Mouse (Mus musculus) liver, postnatal 0 days (tissue): Measurements from ENCODE around the gene Rbmx. TPM values are rescaled to one million over a fixed set of nuclear protein-coding genes. Genes with fewer than 3 reads are reported as not detected.

Experiments used
- ATAC-seq: fragments of 200-750 bp; cut with Nextera tagmentation; 2 replicates; pipeline ENCODE4 v1.8.0; 2017; ENCODE audit warnings: mild to moderate bottlenecking, moderate library complexity
- DNase-seq: peaks from one replicate; pipeline ENCODE4 v3.0.0-alpha.2; 2016
- H3K27ac ChIP-seq: fragments of 300-500 bp; sonication (generic); 2 replicates; pipeline ENCODE4 v1.5.1; 2014; ENCODE audit warnings: antibody characterized with exemption, moderate library complexity, mild to moderate bottlenecking, low read depth
- H3K27me3 ChIP-seq: fragments of 300-500 bp; sonication (generic); 2 replicates; pipeline ENCODE4 v1.6.1; 2014; ENCODE audit warnings: low read length, control low read depth, mixed read lengths; ENCODE audit not compliant: insufficient read depth
- H3K36me3 ChIP-seq: fragments of 300-500 bp; sonication (generic); replicated peaks from 2 replicates; pipeline ENCODE4 v1.6.1; 2014; ENCODE audit warnings: mild to moderate bottlenecking, control low read depth, low read length, moderate library complexity, mixed read lengths; ENCODE audit not compliant: insufficient read depth
- H3K4me1 ChIP-seq: fragments of 300-500 bp; sonication (generic); 2 replicates; pipeline ENCODE4 v1.6.1; 2014; ENCODE audit warnings: antibody characterized with exemption, mild to moderate bottlenecking, control low read depth; ENCODE audit not compliant: insufficient read depth
- H3K4me2 ChIP-seq: fragments of 300-500 bp; sonication (generic); 2 replicates; pipeline ENCODE4 v1.6.1; 2014; ENCODE audit warnings: low read depth, mild to moderate bottlenecking, low read length, moderate library complexity, mixed read lengths
- H3K4me3 ChIP-seq: fragments of 300-500 bp; sonication (generic); 2 replicates; pipeline ENCODE4 v1.5.1; 2014; ENCODE audit warnings: low read depth, low read length
- H3K9ac ChIP-seq: fragments of 300-500 bp; sonication (generic); replicated peaks from 2 replicates; pipeline ENCODE4 v1.6.1; 2014; ENCODE audit warnings: mild to moderate bottlenecking, moderate library complexity
- H3K9me3 ChIP-seq: fragments of 300-500 bp; sonication (generic); 2 replicates; pipeline ENCODE4 v1.6.1; 2016; ENCODE audit warnings: mild to moderate bottlenecking, control low read depth, low read length, mixed read lengths
- CTCF ChIP-seq: sonication (generic); IDR thresholded peaks from 2 replicates; pipeline ENCODE4 v1.5.1; 2016; ENCODE audit warnings: antibody characterized with exemption, low read depth
- EP300 ChIP-seq: IDR thresholded peaks from 2 replicates; pipeline ENCODE4 v1.6.1; 2016; ENCODE audit warnings: antibody characterized with exemption, low read depth, mild to moderate bottlenecking
- WGBS: fragments of 180-500 bp; shearing (Covaris S2); extraction: QIAGEN DNeasy Blood & Tissue Kit; methylation state at CpG from one replicate; pipeline ENCODE4 v1.1.7; 2014; ENCODE audit not compliant: insufficient replicate concordance; 5-methylcytosine and 5-hydroxymethylcytosine counted together
- polyA plus RNA-seq: library from polyadenylated mRNA; unstranded; fragments of >200 nt; fragmentation: Nextera tagmentation; extraction: Ambion mirVana; gene quantifications from 2 replicates; pipeline ENCODE4 v1.2.1, GENCODE M21; 2015

Gene Rbmx
- polyA plus RNA-seq, 1 experiment from 2014 or later, result 19.7 TPM

DNA sequence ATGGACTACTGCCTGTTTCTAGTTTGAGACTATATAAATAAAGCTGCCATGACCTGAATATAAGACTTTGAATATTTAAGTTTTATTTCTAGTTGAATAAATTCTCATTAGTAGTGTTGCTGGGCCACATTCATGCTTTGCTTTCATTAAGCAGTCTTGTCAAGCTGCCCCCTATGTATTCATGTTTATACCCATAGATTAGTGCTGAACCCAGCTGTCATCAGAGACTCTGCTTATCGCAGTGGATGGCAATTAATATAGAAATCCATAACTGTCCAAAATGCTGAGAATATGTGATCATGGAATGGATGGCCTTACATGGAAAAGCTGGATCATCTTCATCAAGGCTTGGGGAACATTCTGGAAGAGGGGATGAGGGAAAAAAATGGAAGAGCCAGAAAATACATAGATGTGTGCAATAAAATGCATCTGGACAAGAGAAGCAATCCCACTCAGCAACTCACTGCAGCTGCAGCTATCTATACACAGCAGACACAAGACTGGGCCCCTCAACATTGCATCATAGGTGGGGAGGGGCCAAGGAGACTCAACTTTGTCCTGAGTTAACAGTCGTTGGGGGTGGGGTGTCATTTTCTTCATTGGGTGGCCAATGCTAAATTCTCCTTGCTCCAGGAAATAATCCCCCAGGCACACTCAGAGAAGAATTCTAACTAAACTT, 27.8 kb downstream of the Rbmx start:
- peak; percentile 43 for DNase-seq
- TF ChIP-seq CTCF (no peak), EP300 (peak; percentile 70; the same call in 1 of the 2 replicates)
- ATAC-seq, result peak; percentile 98
- peak overlapping the region; percentile 59; the same call in 1 of the 2 replicates for H3K27ac ChIP-seq
- 40% methylated on average over 2 of the region's 2 CpGs for WGBS
- H3K4me1 ChIP-seq, result no peaks in the 10 kb centered on the region
- H3K9ac ChIP-seq, result no peak overlapping the region
- no peaks in the 10 kb centered on the region for H3K27me3 ChIP-seq
- no peak overlapping the region for H3K4me3 ChIP-seq
- peak overlapping the region; percentile 32; the same call in 1 of the 2 replicates for H3K4me2 ChIP-seq
- no peaks in the 10 kb centered on the region for H3K9me3 ChIP-seq
- no peaks in the 10 kb centered on the region for H3K36me3 ChIP-seq

GRCm38 (mm10) chrX:57359316-57359715, 33.5 kb downstream of the Rbmx start:
- Histone ChIP-seq H3K27ac (no peak overlapping the region), H3K4me1 (no peaks in the 10 kb centered on the region), H3K4me2 (no peak overlapping the region), H3K36me3 (no peaks in the 10 kb centered on the region), H3K9me3 (no peaks in the 10 kb centered on the region), H3K9ac (no peak overlapping the region), H3K27me3 (no peaks in the 10 kb centered on the region), H3K4me3 (no peak overlapping the region)
- no peak for TF ChIP-seq CTCF
- TF ChIP-seq EP300, result no peak
- DNase-seq (no peak), ATAC-seq (no peak)
- 64% methylated on average over 1 of the region's 1 CpGs for WGBS

- Histone ChIP-seq H3K27me3 (no peaks in the 10 kb centered on the region), H3K9ac (no peak overlapping the region), H3K4me3 (no peak overlapping the region; the same call in 1 of the 2 replicates), H3K36me3 (no peaks in the 10 kb centered on the region), H3K4me1 (no peaks in the 10 kb centered on the region), H3K27ac (no peak overlapping the region), H3K4me2 (peak overlapping the region; percentile 52), H3K9me3 (no peaks in the 10 kb centered on the region)
- TF ChIP-seq EP300 (no peak), CTCF (no peak)
- WGBS, result 56% methylated on average over 4 of the region's 4 CpGs
- DNase-seq (no peak), ATAC-seq (no peak)
These were observed 53.6 kb downstream of the Rbmx start for GRCm38 (mm10) chrX:57339220-57339619.

- 32% methylated on average over 18 of the region's 18 CpGs for WGBS
- Histone ChIP-seq H3K36me3 (no peaks in the 10 kb centered on the region), H3K4me3 (peak within 1 kb of the TSS; percentile 23), H3K4me2 (peak within 1 kb of the TSS; percentile 52), H3K27ac (peak within 1 kb of the TSS; percentile 57; the same call in 1 of the 2 replicates), H3K9ac (no peak within 1 kb of the TSS), H3K27me3 (no peaks in the 10 kb centered on the region), H3K9me3 (no peaks in the 10 kb centered on the region), H3K4me1 (no peaks in the 10 kb centered on the region)
- ATAC-seq (no peak), DNase-seq (peak; percentile 12)
- TF ChIP-seq EP300 (no peak), CTCF (no peak)
These were observed 54.2 kb downstream of the Rbmx start, which contains the start of gene Arhgef6 for GRCm38 (mm10) chrX:57338371-57339211. Gene Arhgef6, minus strand, starts transcription at chrX:57338729.

- H3K9me3 ChIP-seq, result no peaks in the 10 kb centered on the region
- H3K27ac ChIP-seq, result 0 out of 2 replicates have a peak overlapping the region, but pooled peaks have one; percentile 57
- DNase-seq (no peak), ATAC-seq (no peak)
- H3K9ac ChIP-seq, result no peak overlapping the region
- peak overlapping the region; percentile 52; the same call in 1 of the 2 replicates for H3K4me2 ChIP-seq
- 0 out of 2 replicates have a peak overlapping the region, but pooled peaks have one; percentile 23 for H3K4me3 ChIP-seq
- H3K27me3 ChIP-seq, result no peaks in the 10 kb centered on the region
- no peaks in the 10 kb centered on the region for H3K36me3 ChIP-seq
- TF ChIP-seq EP300 (no peak), CTCF (no peak)
- H3K4me1 ChIP-seq, result no peaks in the 10 kb centered on the region
These were observed 55.3 kb downstream of the Rbmx start for GRCm38 (mm10) chrX:57337582-57337981.

GRCm38 (mm10) chrX:57336958-57337357, 55.9 kb downstream of the Rbmx start:
- 0 out of 2 replicates have a peak overlapping the region, but pooled peaks have one; percentile 10 for H3K4me3 ChIP-seq
- no peaks in the 10 kb centered on the region for H3K36me3 ChIP-seq
- H3K4me2 ChIP-seq, result peak overlapping the region; percentile 29
- no peaks in the 10 kb centered on the region for H3K9me3 ChIP-seq
- DNase-seq (no peak), ATAC-seq (no peak)
- TF ChIP-seq CTCF (peak; percentile 17; the same call in 1 of the 2 replicates), EP300 (no peak)
- H3K4me1 ChIP-seq, result no peaks in the 10 kb centered on the region
- H3K27ac ChIP-seq, result 0 out of 2 replicates have a peak overlapping the region, but pooled peaks have one; percentile 34
- 55% methylated on average over 9 of the region's 9 CpGs for WGBS
- no peaks in the 10 kb centered on the region for H3K27me3 ChIP-seq
- no peak overlapping the region for H3K9ac ChIP-seq
